Mouse (Mus musculus): Measurements from ENCODE around the gene Mrps10.

The Mrps10 gene

GRCm38 (mm10) chr17:47368401-47369086, at the start of gene Mrps10:
Gene Mrps10, plus strand, starts transcription at chr17:47368887.
- peak; percentile 95 for DNase-seq

GRCm38 (mm10) chr17:47318972-47319625, 49.6 kb upstream of the Mrps10 start:
- DNase-seq, result no peak

- DNase-seq, result no peak
Observed at GRCm38 (mm10) chr17:47319761-47320160, 48.9 kb upstream of the Mrps10 start.

- no peak for DNase-seq
Observed at GRCm38 (mm10) chr17:47322128-47322990, 46.3 kb upstream of the Mrps10 start.

- DNase-seq, result no peak
Observed at GRCm38 (mm10) chr17:47322991-47323295, 45.7 kb upstream of the Mrps10 start.

- no peak for DNase-seq
Observed at GRCm38 (mm10) chr17:47327559-47327958, 41.1 kb upstream of the Mrps10 start.

- DNase-seq, result no peak
Observed at GRCm38 (mm10) chr17:47327969-47328368, 40.7 kb upstream of the Mrps10 start.

- no peak for DNase-seq
Observed at GRCm38 (mm10) chr17:47328552-47329343, 39.9 kb upstream of the Mrps10 start.

GRCm38 (mm10) chr17:47330616-47331015, 38.1 kb upstream of the Mrps10 start:
- no peak for DNase-seq

GRCm38 (mm10) chr17:47332001-47332611, 36.6 kb upstream of the Mrps10 start:
- peak; percentile 64 to 70 for DNase-seq

GRCm38 (mm10) chr17:47332664-47333063, 36.0 kb upstream of the Mrps10 start:
- DNase-seq, result peak; percentile 28 to 49

- no peak for DNase-seq
Observed at GRCm38 (mm10) chr17:47333409-47333808, 35.3 kb upstream of the Mrps10 start.

- no peak for DNase-seq
Observed at GRCm38 (mm10) chr17:47343121-47343520, 25.6 kb upstream of the Mrps10 start.

GRCm38 (mm10) chr17:47349721-47350319, 18.9 kb upstream of the Mrps10 start:
- no peak for DNase-seq

GRCm38 (mm10) chr17:47359964-47360363, 8.7 kb upstream of the Mrps10 start:
- peak; percentile 65 to 67 for DNase-seq

- DNase-seq, result no peak
Observed at GRCm38 (mm10) chr17:47361343-47361742, 7.3 kb upstream of the Mrps10 start.

GRCm38 (mm10) chr17:47369087-47369443, 378 bp downstream of the Mrps10 start:
- no peak for DNase-seq

GRCm38 (mm10) chr17:47371451-47371850, 2.8 kb downstream of the Mrps10 start:
- peak; percentile 80 to 84 for DNase-seq

- DNase-seq, result no peak
Observed at GRCm38 (mm10) chr17:47373991-47374390, 5.3 kb downstream of the Mrps10 start.

GRCm38 (mm10) chr17:47376779-47377280, 8.1 kb downstream of the Mrps10 start:
- DNase-seq, result no peak

- DNase-seq, result no peak
Observed at GRCm38 (mm10) chr17:47378133-47378532, 9.4 kb downstream of the Mrps10 start.

GRCm38 (mm10) chr17:47381917-47382316, 13.2 kb downstream of the Mrps10 start:
- no peak for DNase-seq
